Mouse (Mus musculus) spleen, adult 2 months (tissue): ENCODE measurements around the gene Aldob.

Experiments used
- CTCF ChIP-seq: fragments of 200-500 bp; IDR thresholded peaks from 2 replicates; pipeline ENCODE4 v1.5.1; 2011; ENCODE audit warnings: mild to moderate bottlenecking, inconsistent platforms; ENCODE audit not compliant: insufficient read depth, insufficient read length, insufficient replicate concordance; ENCODE audit errors: extremely low read depth
- POLR2A ChIP-seq: fragments of 200-500 bp; IDR thresholded peaks from 2 replicates; pipeline ENCODE4 v1.6.1; 2011; ENCODE audit warnings: low read depth, low read length, inconsistent platforms

- TF ChIP-seq CTCF (no peak), POLR2A (no peak)
Measured at GRCm38 (mm10) chr4:49559915-49560772, 10.8 kb upstream of the Aldob start.
